Mouse (Mus musculus) 3134 (cell line): ENCODE results near the gene Ddt.
"Not testable (repeated sequence)": the region's sequence is repeated elsewhere in the genome, so short reads cannot be mapped to it uniquely, and the experiment has no call there.

Source experiments
- DNase-seq: peaks from one replicate; pipeline ENCODE4 v3.0.0-alpha.2; 2011; ENCODE audit warnings: low spot score; ENCODE audit not compliant: insufficient read length; ENCODE audit errors: extremely low read depth

Ddt gene

DNA sequence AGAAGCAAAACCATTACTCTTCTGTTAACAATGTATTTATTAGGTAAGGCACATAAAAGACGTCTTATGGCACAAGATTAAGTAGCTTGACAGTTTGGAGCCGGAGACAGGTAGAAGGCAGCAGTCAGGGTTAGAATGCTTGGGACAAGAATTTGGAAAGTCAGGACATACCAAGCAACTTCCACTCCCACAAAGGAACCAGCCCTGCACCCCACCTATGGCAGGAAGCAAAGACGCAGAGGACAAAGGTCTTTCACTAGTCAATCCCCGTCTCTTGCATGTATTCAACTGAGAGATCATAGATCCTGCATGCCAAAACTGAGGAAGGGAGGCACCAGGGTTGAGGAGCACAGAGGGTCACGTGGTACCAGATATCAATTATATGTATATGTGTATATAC lies 888 bp upstream of the Ddt start:
- no peak for DNase-seq

- not testable (repeated sequence) for DNase-seq
These were observed 5.5 kb downstream of the Ddt start for GRCm38 (mm10) chr10:75767756-75768155.

GRCm38 (mm10) chr10:75766856-75767255 lies 6.4 kb downstream of the Ddt start:
- DNase-seq, result no peak

DNA sequence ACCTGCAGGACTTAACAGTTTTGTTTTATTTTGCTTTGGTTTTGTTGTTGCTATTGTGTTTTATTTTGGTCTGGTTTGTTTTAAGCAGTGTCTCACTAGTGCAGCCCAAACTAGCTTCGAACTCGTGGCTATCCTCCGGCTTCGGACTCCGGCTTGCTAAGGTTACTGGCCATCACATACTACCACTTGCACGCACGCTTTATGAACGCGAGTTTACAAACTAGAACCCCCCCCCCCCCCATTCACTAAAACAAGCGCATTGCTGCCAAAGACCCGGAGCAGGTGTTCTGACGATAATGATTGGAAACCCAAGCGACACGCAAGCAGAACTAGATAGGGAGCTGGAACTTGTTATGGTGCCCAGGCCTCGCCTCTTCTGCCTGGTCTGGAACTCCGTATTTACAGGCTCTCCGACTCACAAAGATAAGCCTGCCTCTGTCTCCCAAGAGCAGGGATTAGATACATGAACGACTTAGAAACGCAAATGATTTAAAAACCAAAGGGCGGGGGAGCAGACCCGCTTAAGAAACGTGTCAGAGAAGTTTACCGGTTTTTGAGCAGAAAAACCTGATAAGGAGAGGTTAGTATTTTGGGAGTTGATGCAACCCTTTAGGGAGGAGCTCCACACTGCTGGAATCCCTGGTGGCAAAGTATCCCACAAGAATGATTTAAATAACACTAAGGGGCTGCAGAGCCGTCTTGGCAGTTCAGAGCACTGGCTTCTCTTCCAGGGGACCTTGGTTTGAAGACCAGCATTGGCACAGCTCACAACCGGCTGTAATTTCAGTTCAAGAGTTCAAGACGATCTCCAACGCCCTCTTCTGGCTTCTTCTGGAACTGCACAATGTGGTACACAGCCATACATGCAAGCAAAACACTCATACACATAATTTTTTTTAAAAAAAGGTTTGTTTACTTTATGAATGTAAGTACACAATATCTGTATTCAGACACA lies 8.4 kb downstream of the Ddt start:
- DNase-seq, result peak; percentile 53

GRCm38 (mm10) chr10:75763682-75764518 lies 9.3 kb downstream of the Ddt start, which contains the start of gene Cabin1:
TSS of gene Cabin1 (minus strand) at chr10:75764341.
- DNase-seq, result peak; percentile 93

- no peak for DNase-seq
These were observed 10.8 kb downstream of the Ddt start for GRCm38 (mm10) chr10:75762413-75762812.

GRCm38 (mm10) chr10:75760311-75760710 lies 12.9 kb downstream of the Ddt start:
- DNase-seq, result no peak

DNA sequence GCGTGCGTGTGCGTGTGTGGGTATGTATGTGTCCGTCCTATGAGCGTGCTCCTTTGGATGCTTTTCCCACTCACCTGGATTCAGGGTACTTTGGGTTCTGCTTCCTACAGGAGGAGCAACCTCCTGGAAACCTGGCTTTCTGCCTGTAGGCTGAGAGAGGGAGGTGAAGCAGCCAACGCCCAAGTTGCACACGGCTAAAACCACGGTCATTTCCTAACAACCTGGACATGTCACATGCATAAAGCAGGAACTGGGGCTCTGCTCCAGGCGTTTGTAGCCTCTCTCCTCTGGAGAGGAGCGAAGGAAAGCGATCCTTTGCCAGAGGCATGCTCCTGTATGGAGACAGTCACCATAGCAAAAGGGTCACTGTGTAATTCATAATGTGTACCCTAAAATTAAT lies 16.5 kb downstream of the Ddt start:
- DNase-seq, result no peak

- no peak for DNase-seq
These were observed 29.2 kb downstream of the Ddt start for GRCm38 (mm10) chr10:75744017-75744416.

DNA sequence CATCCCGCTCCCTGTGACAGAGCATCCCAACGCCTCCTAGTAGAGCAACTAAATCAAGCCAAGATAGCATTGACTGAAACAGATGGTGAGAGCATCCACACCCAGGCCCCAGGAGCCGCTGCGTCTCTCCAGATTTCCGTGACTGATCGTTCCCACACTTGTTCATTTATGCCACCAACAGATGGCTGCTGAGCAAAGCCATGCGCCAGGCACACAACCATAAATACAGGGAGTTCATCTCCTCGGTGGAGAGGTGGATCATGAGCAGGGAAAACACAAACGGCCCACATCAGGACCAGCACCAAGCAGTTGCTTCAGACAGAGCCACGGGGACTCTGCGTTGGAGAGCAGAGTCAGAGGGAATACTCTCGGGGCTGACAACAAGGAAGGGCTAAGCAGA lies 29.8 kb downstream of the Ddt start:
- no peak for DNase-seq

GRCm38 (mm10) chr10:75740866-75741265 lies 32.3 kb downstream of the Ddt start:
- no peak for DNase-seq

DNA sequence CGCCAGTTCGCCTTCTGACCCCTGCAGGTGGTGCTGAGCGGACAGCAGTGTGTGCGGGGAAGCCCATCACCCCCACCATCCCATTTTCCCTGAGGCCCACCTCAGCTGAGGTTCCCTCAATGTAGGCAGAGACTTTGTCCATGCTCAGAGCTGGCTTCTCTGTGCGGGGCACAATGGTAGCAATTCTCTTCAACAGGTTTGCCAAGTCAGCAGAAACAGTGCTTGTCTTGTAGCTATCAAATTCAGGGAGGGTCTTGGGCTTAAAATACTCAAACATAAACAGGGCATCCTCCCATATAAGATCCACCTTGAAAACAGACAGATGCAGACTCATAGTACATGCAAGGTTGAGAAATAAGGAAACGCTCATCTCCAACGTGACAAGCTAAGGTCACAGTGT lies 47.8 kb downstream of the Ddt start:
- DNase-seq, result no peak
